Mouse (Mus musculus): Measurements from ENCODE around the gene D6Ertd527e. TPM values are rescaled to one million over a fixed set of nuclear protein-coding genes. Genes with fewer than 3 reads are reported as not detected.

D6Ertd527e gene
- total RNA-seq, 1 experiment from 2014 or later, result not detected

Other genes starting within 250 kb of the D6Ertd527e start
- 45.3 and 75.9 TPM in 2 replicates for gene Nfu1, start 95.5 kb upstream of the D6Ertd527e start, total RNA-seq (2017)
- 28.0 and 28.5 TPM in 2 replicates for gene Gfpt1, start 61.9 kb upstream of the D6Ertd527e start, total RNA-seq (2017)
- gene Antxr1, start 231.1 kb downstream of the D6Ertd527e start, total RNA-seq (2017), result 0.10 and 2.5 TPM in 2 replicates
- not detected in 2 replicates for gene Gkn1, start 246.2 kb downstream of the D6Ertd527e start, total RNA-seq (2017)

Data from hematopoietic stem cell, adult 5-6 weeks (primary cell).